Mouse (Mus musculus) liver, adult 2 months (tissue): ENCODE results near the gene Nutf2-ps1. TPM values are rescaled to one million over a fixed set of nuclear protein-coding genes. Genes with fewer than 3 reads are reported as not detected.

Source experiments
- DNase-seq: peaks from one replicate; pipeline ENCODE4 v3.0.0-alpha.2; 2011; ENCODE audit warnings: low read depth, low spot score; ENCODE audit errors: extremely low read depth
- H3K27ac ChIP-seq: fragments of 200-500 bp; replicated peaks from 2 replicates; pipeline ENCODE4 v1.5.1; 2012; ENCODE audit warnings: low read depth, mild to moderate bottlenecking, control low read depth, inconsistent platforms, low read length; ENCODE audit not compliant: insufficient read depth
- H3K27me3 ChIP-seq: fragments of 200-500 bp; 2 replicates; pipeline ENCODE4 v1.6.1; 2012; ENCODE audit warnings: mild to moderate bottlenecking, moderate library complexity, low read length, inconsistent platforms; ENCODE audit not compliant: control insufficient read depth, insufficient read depth
- H3K36me3 ChIP-seq: fragments of 200-500 bp; 2 replicates; pipeline ENCODE4 v1.6.1; 2012; ENCODE audit warnings: low read length, inconsistent platforms; ENCODE audit not compliant: control insufficient read depth, insufficient read depth
- H3K4me1 ChIP-seq: fragments of 200-500 bp; 2 replicates; pipeline ENCODE4 v1.6.1; 2011; ENCODE audit warnings: low read length; ENCODE audit not compliant: control insufficient read depth, insufficient read depth
- H3K4me3 ChIP-seq: fragments of 200-500 bp; 2 replicates; pipeline ENCODE4 v1.5.1; 2011; ENCODE audit warnings: low read depth, mild to moderate bottlenecking, control low read depth, low read length, moderate library complexity; ENCODE audit not compliant: insufficient read depth
- H3K79me2 ChIP-seq: fragments of 200-500 bp; 2 replicates; pipeline ENCODE4 v1.6.1; 2012; ENCODE audit warnings: inconsistent platforms, mild to moderate bottlenecking, low read length, moderate library complexity; ENCODE audit not compliant: control insufficient read depth, insufficient read depth
- H3K9ac ChIP-seq: fragments of 200-500 bp; 2 replicates; pipeline ENCODE4 v1.6.1; 2012; ENCODE audit warnings: low read depth, mild to moderate bottlenecking, control low read depth, inconsistent platforms, low read length
- CTCF ChIP-seq: fragments of 200-500 bp; IDR thresholded peaks from 2 replicates; pipeline ENCODE4 v1.5.1; 2011; ENCODE audit warnings: low read depth, low read length, control low read depth
- POLR2A ChIP-seq: fragments of 200-500 bp; IDR thresholded peaks from 2 replicates; pipeline ENCODE4 v1.6.1; 2011; ENCODE audit warnings: low read length, control low read depth; ENCODE audit not compliant: insufficient read depth; ENCODE audit errors: extremely low read depth
- WGBS: fragments of 180-500 bp; shearing (Covaris S2); methylation state at CpG from one replicate; pipeline ENCODE4 v1.1.7; 2018; 5-methylcytosine and 5-hydroxymethylcytosine counted together
- polyA plus RNA-seq: library from polyadenylated mRNA; depleted of rRNA; stranded (reverse); fragments of >200 nt; gene quantifications from 2 replicates; pipeline ENCODE4 v1.2.3, GENCODE M21; 2012
- total RNA-seq: library from RNA; depleted of rRNA; stranded (reverse); fragments of >200 nt; gene quantifications from 2 replicates; pipeline ENCODE4 v1.2.3, GENCODE M21; 2014

The Nutf2-ps1 gene
- total and polyA plus RNA-seq, 2 experiments, result 21.3 to 42.4 TPM

- Histone ChIP-seq H3K79me2 (no peaks in the 10 kb centered on the region), H3K4me3 (no peak overlapping the region), H3K36me3 (no peaks in the 10 kb centered on the region), H3K27me3 (no peaks in the 10 kb centered on the region), H3K9ac (no peak overlapping the region), H3K27ac (no peak overlapping the region), H3K4me1 (no peaks in the 10 kb centered on the region; the same call in 1 of the 2 replicates)
- WGBS, result 36% methylated on average over 4 of the region's 4 CpGs
- TF ChIP-seq CTCF (no peak), POLR2A (no peak)
- DNase-seq, result peak; percentile 68
These were observed 24.7 kb downstream of the Nutf2-ps1 start for GRCm38 (mm10) chr19:53564174-53564573.

- no peak for TF ChIP-seq CTCF
- TF ChIP-seq POLR2A, result no peak
- no peak overlapping the region for H3K27ac ChIP-seq
- no peaks in the 10 kb centered on the region for H3K27me3 ChIP-seq
- whole genome bisulfite sequencing, result 98% methylated on average over 3 of the region's 3 CpGs
- H3K36me3 ChIP-seq, result no peaks in the 10 kb centered on the region
- no peak overlapping the region for H3K4me3 ChIP-seq
- H3K9ac ChIP-seq, result no peak overlapping the region
- no peaks in the 10 kb centered on the region; the same call in 1 of the 2 replicates for H3K4me1 ChIP-seq
- no peak for DNase-seq
- no peaks in the 10 kb centered on the region for H3K79me2 ChIP-seq
These were observed 28.4 kb downstream of the Nutf2-ps1 start for GRCm38 (mm10) chr19:53560436-53560835.

- no peak for DNase-seq
- no peak overlapping the region for H3K27ac ChIP-seq
- TF ChIP-seq CTCF (no peak), POLR2A (no peak)
- no peak overlapping the region for H3K9ac ChIP-seq
- WGBS, result 59% methylated on average over 20 of the region's 20 CpGs
- no peak overlapping the region for H3K4me3 ChIP-seq
- no peaks in the 10 kb centered on the region for H3K27me3 ChIP-seq
- no peaks in the 10 kb centered on the region for H3K79me2 ChIP-seq
- no peaks in the 10 kb centered on the region for H3K36me3 ChIP-seq
- peaks cover 3% of the 10 kb centered on the region; the same call in 1 of the 2 replicates for H3K4me1 ChIP-seq
These were observed 31.5 kb downstream of the Nutf2-ps1 start for GRCm38 (mm10) chr19:53557267-53557936.

- 70% methylated on average over 6 of the region's 6 CpGs for WGBS
- Histone ChIP-seq H3K79me2 (no peaks in the 10 kb centered on the region), H3K4me3 (no peak overlapping the region), H3K27ac (no peak overlapping the region), H3K27me3 (no peaks in the 10 kb centered on the region), H3K4me1 (peaks cover 3% of the 10 kb centered on the region; the same call in 1 of the 2 replicates), H3K9ac (no peak overlapping the region), H3K36me3 (no peaks in the 10 kb centered on the region)
- DNase-seq, result no peak
- TF ChIP-seq POLR2A (no peak), CTCF (no peak)
These were observed 32.0 kb downstream of the Nutf2-ps1 start for GRCm38 (mm10) chr19:53556841-53557240.

- no peaks in the 10 kb centered on the region for H3K79me2 ChIP-seq
- DNase-seq, result no peak
- H3K4me3 ChIP-seq, result no peak overlapping the region
- no peak for TF ChIP-seq POLR2A
- no peak for TF ChIP-seq CTCF
- no peak overlapping the region for H3K9ac ChIP-seq
- no peaks in the 10 kb centered on the region for H3K36me3 ChIP-seq
- H3K27me3 ChIP-seq, result no peaks in the 10 kb centered on the region
- 82% methylated on average over 5 of the region's 5 CpGs for WGBS
- H3K27ac ChIP-seq, result peak overlapping the region; percentile 18
- peaks cover 3% of the 10 kb centered on the region; the same call in 1 of the 2 replicates for H3K4me1 ChIP-seq
These were observed 33.8 kb downstream of the Nutf2-ps1 start for GRCm38 (mm10) chr19:53554981-53555616.

- DNase-seq, result peak; percentile 95
- WGBS, result 30% methylated on average over 11 of the region's 11 CpGs
- Histone ChIP-seq H3K9ac (no peak overlapping the region), H3K27me3 (no peaks in the 10 kb centered on the region), H3K4me1 (peaks cover 3% of the 10 kb centered on the region; the same call in 1 of the 2 replicates), H3K79me2 (no peaks in the 10 kb centered on the region), H3K36me3 (no peaks in the 10 kb centered on the region), H3K27ac (peak overlapping the region; percentile 18), H3K4me3 (no peak overlapping the region)
- no peak for TF ChIP-seq CTCF
- TF ChIP-seq POLR2A, result no peak
These were observed 34.5 kb downstream of the Nutf2-ps1 start for GRCm38 (mm10) chr19:53554402-53554801.
